Mouse (Mus musculus): ENCODE data around the gene Arhgap1.

The Arhgap1 gene

GRCm38 (mm10) chr2:91649152-91649551, 508 bp upstream of the Arhgap1 start:
- peak in 1 of 2 experiments; percentile 51 for DNase-seq

- no peak for DNase-seq
Observed at GRCm38 (mm10) chr2:91650360-91650995, 818 bp downstream of the Arhgap1 start.

- DNase-seq = no peak
Observed at GRCm38 (mm10) chr2:91651458-91652258, 2.0 kb downstream of the Arhgap1 start.

GRCm38 (mm10) chr2:91652863-91653262, 3.2 kb downstream of the Arhgap1 start:
- DNase-seq = no peak

- no peak for DNase-seq
Observed at GRCm38 (mm10) chr2:91655388-91655787, 5.7 kb downstream of the Arhgap1 start.

- no peak for DNase-seq
Observed at GRCm38 (mm10) chr2:91655827-91656226, 6.2 kb downstream of the Arhgap1 start.

- no peak for DNase-seq
Observed at GRCm38 (mm10) chr2:91656774-91657173, 7.1 kb downstream of the Arhgap1 start.

- DNase-seq = no peak
Observed at GRCm38 (mm10) chr2:91659657-91660056, 10.0 kb downstream of the Arhgap1 start.

- no peak for DNase-seq
Observed at GRCm38 (mm10) chr2:91660981-91661380, 11.3 kb downstream of the Arhgap1 start.

GRCm38 (mm10) chr2:91664780-91665179, 15.1 kb downstream of the Arhgap1 start:
- no peak for DNase-seq

GRCm38 (mm10) chr2:91666386-91666910, 16.8 kb downstream of the Arhgap1 start:
- DNase-seq = no peak

- no peak for DNase-seq
Observed at GRCm38 (mm10) chr2:91667747-91668146, 18.1 kb downstream of the Arhgap1 start.

- no peak for DNase-seq
Observed at GRCm38 (mm10) chr2:91669326-91669725, 19.7 kb downstream of the Arhgap1 start.

GRCm38 (mm10) chr2:91670038-91670437, 20.4 kb downstream of the Arhgap1 start:
- DNase-seq = no peak

GRCm38 (mm10) chr2:91673587-91673986, 23.9 kb downstream of the Arhgap1 start:
- no peak for DNase-seq

- no peak for DNase-seq
Observed at GRCm38 (mm10) chr2:91674895-91675294, 25.2 kb downstream of the Arhgap1 start.

- no peak for DNase-seq
Observed at GRCm38 (mm10) chr2:91676420-91676819, 26.8 kb downstream of the Arhgap1 start.

- no peak for DNase-seq
Observed at GRCm38 (mm10) chr2:91676961-91677360, 27.3 kb downstream of the Arhgap1 start.

- DNase-seq = peak in 1 of 2 experiments; percentile 13
Observed at GRCm38 (mm10) chr2:91682850-91683249, 33.2 kb downstream of the Arhgap1 start.

GRCm38 (mm10) chr2:91683919-91684318, 34.3 kb downstream of the Arhgap1 start:
- no peak for DNase-seq

GRCm38 (mm10) chr2:91689452-91689851, 39.8 kb downstream of the Arhgap1 start:
- DNase-seq = no peak

- no peak for DNase-seq
Observed at GRCm38 (mm10) chr2:91695436-91696224, 46.0 kb downstream of the Arhgap1 start.

- no peak for DNase-seq
Observed at GRCm38 (mm10) chr2:91696225-91696590, 46.5 kb downstream of the Arhgap1 start.

Data from thymus, postnatal 36 days (tissue).